Mouse (Mus musculus): ENCODE measurements around the gene H2-M10.5. TPM values are rescaled to one million over a fixed set of nuclear protein-coding genes. Genes with fewer than 3 reads are reported as not detected.
"Not testable (repeated sequence)": the region's sequence is repeated elsewhere in the genome, so short reads cannot be mapped to it uniquely, and the experiment has no call there.

H2-M10.5 gene
- polyA plus RNA-seq, 1 experiment from 2014 or later: not detected

GRCm38 (mm10) chr17:36788351-36788750, 15.6 kb downstream of the H2-M10.5 start:
- no peaks in the 10 kb centered on the region for H3K9me3 ChIP-seq (replicated peaks; ENCODE audit: low read length)
- H3K27ac ChIP-seq: no peak overlapping the region
- no peaks in the 10 kb centered on the region for H3K36me3 ChIP-seq (ENCODE audit: insufficient read depth, low read length)
- H3K4me2 ChIP-seq (ENCODE audit: low read length): no peak overlapping the region
- no peak for ATAC-seq (replicated peaks; ENCODE audit: low FRiP score, low read depth)
- no peak overlapping the region for H3K9ac ChIP-seq (ENCODE audit: low read depth, low read length)
- no peak overlapping the region for H3K4me3 ChIP-seq (replicated peaks; ENCODE audit: low read depth, low read length)
- H3K27me3 ChIP-seq (ENCODE audit: insufficient read depth, low read length): no peaks in the 10 kb centered on the region
- no peak for TF ChIP-seq CTCF (IDR thresholded peaks at IDR 0.05; ENCODE audit: low read depth)
- 74% methylated on average over 2 of the region's 2 CpGs for WGBS
- DNase-seq (ENCODE audit: low spot score): no peak
- H3K4me1 ChIP-seq (replicated peaks; ENCODE audit: insufficient read depth, low read length): no peaks in the 10 kb centered on the region

- H3K4me1 ChIP-seq (replicated peaks; ENCODE audit: insufficient read depth, low read length); H3K9me3 ChIP-seq (replicated peaks; ENCODE audit: low read length); H3K36me3 ChIP-seq (ENCODE audit: insufficient read depth, low read length); ATAC-seq (replicated peaks; ENCODE audit: low FRiP score, low read depth); H3K9ac ChIP-seq (ENCODE audit: low read depth, low read length); H3K4me2 ChIP-seq (ENCODE audit: low read length); H3K27me3 ChIP-seq (ENCODE audit: insufficient read depth, low read length); H3K27ac ChIP-seq; H3K4me3 ChIP-seq (replicated peaks; ENCODE audit: low read depth, low read length): not testable (repeated sequence)
- TF ChIP-seq CTCF (IDR thresholded peaks at IDR 0.05; ENCODE audit: low read depth): peak; percentile 90
- peak; percentile 80 for DNase-seq (ENCODE audit: low spot score)
Observed at GRCm38 (mm10) chr17:36788801-36789200, 16.1 kb downstream of the H2-M10.5 start.

- H3K36me3 ChIP-seq (ENCODE audit: insufficient read depth, low read length): no peaks in the 10 kb centered on the region
- H3K9ac ChIP-seq (ENCODE audit: low read depth, low read length): no peak overlapping the region
- DNase-seq (ENCODE audit: low spot score): no peak
- H3K4me3 ChIP-seq (replicated peaks; ENCODE audit: low read depth, low read length): no peak overlapping the region
- TF ChIP-seq CTCF (IDR thresholded peaks at IDR 0.05; ENCODE audit: low read depth): no peak
- no peak overlapping the region for H3K27ac ChIP-seq
- no peak overlapping the region for H3K4me2 ChIP-seq (ENCODE audit: low read length)
- ATAC-seq (replicated peaks; ENCODE audit: low FRiP score, low read depth): no peak
- no peaks in the 10 kb centered on the region for H3K9me3 ChIP-seq (replicated peaks; ENCODE audit: low read length)
- 84% methylated on average over 10 of the region's 10 CpGs for WGBS
- no peaks in the 10 kb centered on the region for H3K27me3 ChIP-seq (ENCODE audit: insufficient read depth, low read length)
- H3K4me1 ChIP-seq (replicated peaks; ENCODE audit: insufficient read depth, low read length): no peaks in the 10 kb centered on the region
Observed at GRCm38 (mm10) chr17:36799493-36799892, 26.8 kb downstream of the H2-M10.5 start.

- H3K36me3 ChIP-seq (ENCODE audit: insufficient read depth, low read length); H3K9ac ChIP-seq (ENCODE audit: low read depth, low read length); H3K4me3 ChIP-seq (replicated peaks; ENCODE audit: low read depth, low read length); ATAC-seq (replicated peaks; ENCODE audit: low FRiP score, low read depth); H3K27me3 ChIP-seq (ENCODE audit: insufficient read depth, low read length); H3K9me3 ChIP-seq (replicated peaks; ENCODE audit: low read length); H3K27ac ChIP-seq; H3K4me2 ChIP-seq (ENCODE audit: low read length); H3K4me1 ChIP-seq (replicated peaks; ENCODE audit: insufficient read depth, low read length); DNase-seq (ENCODE audit: low spot score): not testable (repeated sequence)
- 40% methylated on average over 4 of the region's 4 CpGs for WGBS
Observed at GRCm38 (mm10) chr17:36799921-36800462, 27.3 kb downstream of the H2-M10.5 start.

GRCm38 (mm10) chr17:36811871-36812270, 39.2 kb downstream of the H2-M10.5 start, which contains the start of gene H2-M10.6:
TSS of gene H2-M10.6 (plus strand) at chr17:36812171.
- ATAC-seq (replicated peaks; ENCODE audit: low FRiP score, low read depth): no peak
- no peaks in the 10 kb centered on the region for H3K36me3 ChIP-seq (ENCODE audit: insufficient read depth, low read length)
- no peaks in the 10 kb centered on the region for H3K9me3 ChIP-seq (replicated peaks; ENCODE audit: low read length)

GRCm38 (mm10) chr17:36824005-36824404, 51.3 kb downstream of the H2-M10.5 start:
- no peaks in the 10 kb centered on the region for H3K9me3 ChIP-seq (replicated peaks; ENCODE audit: low read length)
- no peaks in the 10 kb centered on the region for H3K4me1 ChIP-seq (replicated peaks; ENCODE audit: insufficient read depth, low read length)
- no peak overlapping the region for H3K27ac ChIP-seq
- DNase-seq (ENCODE audit: low spot score) (peak; percentile 67), ATAC-seq (replicated peaks; ENCODE audit: low FRiP score, low read depth) (no peak)
- H3K4me2 ChIP-seq (ENCODE audit: low read length): no peak overlapping the region
- peak; percentile 84 for TF ChIP-seq CTCF (IDR thresholded peaks at IDR 0.05; ENCODE audit: low read depth)
- no peaks in the 10 kb centered on the region for H3K36me3 ChIP-seq (ENCODE audit: insufficient read depth, low read length)
- H3K9ac ChIP-seq (ENCODE audit: low read depth, low read length): no peak overlapping the region
- H3K4me3 ChIP-seq (replicated peaks; ENCODE audit: low read depth, low read length): no peak overlapping the region
- no peaks in the 10 kb centered on the region for H3K27me3 ChIP-seq (ENCODE audit: insufficient read depth, low read length)

More at GRCm38 (mm10) chr17:36811871-36812270, 39.2 kb downstream of the H2-M10.5 start, which contains the start of gene H2-M10.6:
- no peaks in the 10 kb centered on the region for H3K4me1 ChIP-seq (replicated peaks; ENCODE audit: insufficient read depth, low read length)
- H3K4me3 ChIP-seq (replicated peaks; ENCODE audit: low read depth, low read length): no peak within 1 kb of the TSS
- no peak for TF ChIP-seq CTCF (IDR thresholded peaks at IDR 0.05; ENCODE audit: low read depth)
- H3K27ac ChIP-seq: no peak within 1 kb of the TSS
- H3K4me2 ChIP-seq (ENCODE audit: low read length): no peak within 1 kb of the TSS
- no peaks in the 10 kb centered on the region for H3K27me3 ChIP-seq (ENCODE audit: insufficient read depth, low read length)
- DNase-seq (ENCODE audit: low spot score): no peak
- H3K9ac ChIP-seq (ENCODE audit: low read depth, low read length): no peak within 1 kb of the TSS

DNA sequence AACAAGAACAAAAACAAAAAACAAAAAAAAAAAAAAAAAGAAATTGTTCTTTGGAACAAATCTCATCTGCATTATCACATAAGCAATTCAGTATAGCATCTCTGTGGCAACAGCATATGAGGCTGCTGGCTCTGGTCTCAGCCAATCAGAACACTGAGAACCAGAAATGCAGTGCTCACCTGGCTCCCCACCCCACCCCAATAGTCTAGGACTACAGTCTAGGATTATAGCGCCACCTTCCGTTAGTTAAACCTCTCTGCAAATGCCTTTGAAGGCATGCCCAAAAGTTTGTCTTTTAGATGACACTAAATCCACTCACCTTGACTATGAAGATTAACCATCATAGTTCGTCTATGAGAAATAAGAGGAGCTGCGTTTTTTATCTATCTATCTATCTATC, 52.8 kb downstream of the H2-M10.5 start:
- no peaks in the 10 kb centered on the region for H3K27me3 ChIP-seq (ENCODE audit: insufficient read depth, low read length)
- no peak overlapping the region for H3K27ac ChIP-seq
- TF ChIP-seq CTCF (IDR thresholded peaks at IDR 0.05; ENCODE audit: low read depth): no peak; the same call in 1 of the 2 replicates
- H3K4me2 ChIP-seq (ENCODE audit: low read length): no peak overlapping the region
- no peaks in the 10 kb centered on the region for H3K4me1 ChIP-seq (replicated peaks; ENCODE audit: insufficient read depth, low read length)
- H3K9ac ChIP-seq (ENCODE audit: low read depth, low read length): no peak overlapping the region
- H3K4me3 ChIP-seq (replicated peaks; ENCODE audit: low read depth, low read length): no peak overlapping the region
- no peaks in the 10 kb centered on the region for H3K9me3 ChIP-seq (replicated peaks; ENCODE audit: low read length)
- 26% methylated on average over 4 of the region's 4 CpGs for WGBS
- peak; percentile 49 for DNase-seq (ENCODE audit: low spot score)
- no peaks in the 10 kb centered on the region for H3K36me3 ChIP-seq (ENCODE audit: insufficient read depth, low read length)
- ATAC-seq (replicated peaks; ENCODE audit: low FRiP score, low read depth): peak; percentile 59; the same call in 1 of the 2 replicates

Other genes starting within 250 kb of the H2-M10.5 start
- not detected in 2 replicates for gene H2-M11, start 225.8 kb upstream of the H2-M10.5 start, polyA plus RNA-seq (2015; fragmentation: Nextera tagmentation; extraction: Ambion mirVana)
- not detected in 2 replicates for gene H2-M9, start 130.2 kb upstream of the H2-M10.5 start, polyA plus RNA-seq (2015; fragmentation: Nextera tagmentation; extraction: Ambion mirVana)
- gene H2-M1, start 100.7 kb upstream of the H2-M10.5 start, polyA plus RNA-seq (2015; fragmentation: Nextera tagmentation; extraction: Ambion mirVana): not detected in 2 replicates
- gene H2-M10.6, start 39.3 kb downstream of the H2-M10.5 start, polyA plus RNA-seq (2015; fragmentation: Nextera tagmentation; extraction: Ambion mirVana): not detected in 2 replicates
- 33.2 and 33.6 TPM in 2 replicates for gene Trim26, start 64.2 kb downstream of the H2-M10.5 start, polyA plus RNA-seq (2015; fragmentation: Nextera tagmentation; extraction: Ambion mirVana)
- gene Trim15, start 94.3 kb downstream of the H2-M10.5 start, polyA plus RNA-seq (2015; fragmentation: Nextera tagmentation; extraction: Ambion mirVana): 0.08 TPM in 1 of 2 replicates, not detected in the other
- 0.34 and 0.43 TPM in 2 replicates for gene Trim10, start 96.7 kb downstream of the H2-M10.5 start, polyA plus RNA-seq (2015; fragmentation: Nextera tagmentation; extraction: Ambion mirVana)
- not detected in 2 replicates for gene Trim40, start 117.2 kb downstream of the H2-M10.5 start, polyA plus RNA-seq (2015; fragmentation: Nextera tagmentation; extraction: Ambion mirVana)
- gene Trim31, start 125.2 kb downstream of the H2-M10.5 start, polyA plus RNA-seq (2015; fragmentation: Nextera tagmentation; extraction: Ambion mirVana): not detected in 2 replicates
- gene Rnf39, start 170.0 kb downstream of the H2-M10.5 start, polyA plus RNA-seq (2015; fragmentation: Nextera tagmentation; extraction: Ambion mirVana): 0.34 and 0.46 TPM in 2 replicates
- gene Ppp1r11, start 178.8 kb downstream of the H2-M10.5 start, polyA plus RNA-seq (2015; fragmentation: Nextera tagmentation; extraction: Ambion mirVana): 105 and 110 TPM in 2 replicates
- gene Znrd1, start 185.6 kb downstream of the H2-M10.5 start, polyA plus RNA-seq (2015; fragmentation: Nextera tagmentation; extraction: Ambion mirVana): 83.6 and 87.6 TPM in 2 replicates
- 6.0 and 7.2 TPM in 2 replicates for gene Znrd1as, start 185.7 kb downstream of the H2-M10.5 start, polyA plus RNA-seq (2015; fragmentation: Nextera tagmentation; extraction: Ambion mirVana)
- gene 2410137M14Rik, start 208.3 kb downstream of the H2-M10.5 start, polyA plus RNA-seq (2015; fragmentation: Nextera tagmentation; extraction: Ambion mirVana): not detected in 2 replicates
- gene H2-M5, start 216.6 kb downstream of the H2-M10.5 start, polyA plus RNA-seq (2015; fragmentation: Nextera tagmentation; extraction: Ambion mirVana): 0.05 and 0.08 TPM in 2 replicates
- 28.2 and 32.6 TPM in 2 replicates for gene Zfp57, start 228.3 kb downstream of the H2-M10.5 start, polyA plus RNA-seq (2015; fragmentation: Nextera tagmentation; extraction: Ambion mirVana)

Measured in kidney, postnatal 0 days (tissue).